19 mouse cellular contexts compared by ENCODE assay signal in genomic region chr17:64624439-64624838, GRCm38 (mm10). TPM values are rescaled to one million over a fixed set of nuclear protein-coding genes. Genes with fewer than 3 reads are reported as not detected.
A peak's percentile ranks its signal among the peaks of the same experiment; 100 is the strongest.
DNase-seq lines count a peak whose midpoint lies in the region; ATAC-seq and TF ChIP-seq lines count a peak whose summit lies in the region.
"Had no signal": no experiment of that assay in that cellular context is flagged by ENCODE, and none has a peak within 500 bp of the region (broad histone marks: within the 10 kb centered on the region; RNA-seq: fewer than 3 reads in every experiment).

No protein-coding gene starts in this region.

- 90% methylated on average over 15 of the region's 15 CpGs for WGBS in heart, embryonic 12.5 days
- WGBS in olfactory bulb, adult 2 months = 96% methylated on average over 15 of the region's 15 CpGs
- 85% methylated on average over 15 of the region's 15 CpGs for WGBS in stomach, postnatal 0 days
- WGBS in liver, embryonic 11.5 days = 89% methylated on average over 15 of the region's 15 CpGs

- H3K9me3 ChIP-seq in heart, embryonic 12.5 days (replicated peaks) = no peaks in the 10 kb centered on the region
- H3K9me3 ChIP-seq in stomach, postnatal 0 days (ENCODE audit: control insufficient read depth, low read length) = no peaks in the 10 kb centered on the region
- no peaks in the 10 kb centered on the region for H3K9me3 ChIP-seq in liver, embryonic 11.5 days (ENCODE audit: control insufficient read depth, low read length)
- H3K9me3 ChIP-seq: embryonic facial prominence, embryonic 10.5 days; embryonic facial prominence, embryonic 12.5 days had no signal

- no peak for TF ChIP-seq CTCF in olfactory bulb, adult 2 months (IDR thresholded peaks at IDR 0.05; ENCODE audit: insufficient read depth, low read depth, low read length)
- no peak for TF ChIP-seq CTCF in stomach, postnatal 0 days (IDR thresholded peaks at IDR 0.05; ENCODE audit: low read depth)

- peaks cover 13% of the 10 kb centered on the region; the same call in 1 of the 2 replicates for H3K36me3 ChIP-seq in heart, embryonic 12.5 days
- peaks cover 7% of the 10 kb centered on the region; the same call in 1 of the 2 replicates for H3K36me3 ChIP-seq in stomach, postnatal 0 days (ENCODE audit: control insufficient read depth, insufficient read depth, low read length)
- peaks cover 10% of the 10 kb centered on the region; the same call in 1 of the 2 replicates for H3K36me3 ChIP-seq in liver, embryonic 11.5 days (ENCODE audit: control insufficient read depth, insufficient read depth, low read length)

- H3K27me3 ChIP-seq in heart, embryonic 12.5 days (replicated peaks) = no peaks in the 10 kb centered on the region
- no peaks in the 10 kb centered on the region for H3K27me3 ChIP-seq in stomach, postnatal 0 days (ENCODE audit: control insufficient read depth, insufficient read depth, low read length)
- H3K27me3 ChIP-seq in liver, embryonic 11.5 days (replicated peaks; ENCODE audit: control insufficient read depth, insufficient read depth, low read length) = no peaks in the 10 kb centered on the region
- H3K27me3 ChIP-seq: embryonic facial prominence, embryonic 12.5 days; Patski had no signal

- peaks cover 13% of the 10 kb centered on the region for H3K4me1 ChIP-seq in heart, embryonic 12.5 days (replicated peaks)
- peaks cover 21% of the 10 kb centered on the region for H3K4me1 ChIP-seq in olfactory bulb, adult 2 months (ENCODE audit: control insufficient read depth, insufficient read depth, low read length)
- H3K4me1 ChIP-seq in stomach, postnatal 0 days (replicated peaks; ENCODE audit: control insufficient read depth, insufficient read depth) = no peaks in the 10 kb centered on the region
- peaks cover 9% of the 10 kb centered on the region; the same call in 1 of the 2 replicates for H3K4me1 ChIP-seq in liver, embryonic 11.5 days (replicated peaks; ENCODE audit: control insufficient read depth, insufficient read depth, low read length)
- H3K4me1 ChIP-seq: embryonic facial prominence, embryonic 12.5 days had no signal

- peak; percentile 17; the same call in 1 of the 2 replicates for TF ChIP-seq POLR2A in olfactory bulb, adult 2 months (IDR thresholded peaks at IDR 0.05; ENCODE audit: insufficient read depth, low read depth, low read length)

- ATAC-seq in heart, embryonic 12.5 days (ENCODE audit: insufficient number of reproducible peaks, low FRiP score) = no peak
- no peak for ATAC-seq in stomach, postnatal 0 days (ENCODE audit: low FRiP score, low TSS enrichment)
- ATAC-seq in liver, embryonic 11.5 days (replicated peaks; ENCODE audit: low FRiP score) = no peak
- ATAC-seq: activated CD4-positive, CD25-positive, alpha-beta regulatory T cell, adult 4 months; forebrain, embryonic 14.5 days; forebrain, postnatal 0 days; Patski had no signal

- H3K4me2 ChIP-seq in heart, embryonic 12.5 days = no peak overlapping the region
- H3K4me2 ChIP-seq in stomach, postnatal 0 days (replicated peaks; ENCODE audit: low read depth) = no peak overlapping the region
- no peak overlapping the region for H3K4me2 ChIP-seq in liver, embryonic 11.5 days
- H3K4me2 ChIP-seq: embryonic facial prominence, embryonic 12.5 days had no signal

- no peak overlapping the region for H3K4me3 ChIP-seq in heart, embryonic 12.5 days
- no peak overlapping the region for H3K4me3 ChIP-seq in olfactory bulb, adult 2 months (ENCODE audit: insufficient read depth, low read depth, low read length)
- no peak overlapping the region for H3K4me3 ChIP-seq in stomach, postnatal 0 days (ENCODE audit: low read depth, low read length)
- no peak overlapping the region for H3K4me3 ChIP-seq in liver, embryonic 11.5 days (ENCODE audit: low read depth, low read length)
- H3K4me3 ChIP-seq: embryonic facial prominence, embryonic 10.5 days; embryonic facial prominence, embryonic 12.5 days had no signal

- peak; percentile 88 for DNase-seq in heart, adult 11 months
- DNase-seq in stomach, postnatal 0 days (ENCODE audit: low spot score) = peak; percentile 8
- DNase-seq in liver, embryonic 11.5 days (ENCODE audit: low spot score) = no peak
- DNase-seq: adrenal gland, adult 8-10 months; adrenal gland, postnatal 14 days; adrenal gland, postnatal 36 days; cerebellum, adult 11-12 months; cerebellum, adult 2 months; cerebellum, adult 9-10 months; cerebellum, postnatal 10 days; cerebellum, postnatal 25 days; forebrain, postnatal 0 days had no signal

- TF ChIP-seq EP300 in stomach, postnatal 0 days (optimal IDR thresholded peaks at IDR 0.05) = no peak

- H3K9ac ChIP-seq in heart, embryonic 12.5 days = no peak overlapping the region
- no peak overlapping the region for H3K9ac ChIP-seq in stomach, postnatal 0 days (ENCODE audit: low read length)
- no peak overlapping the region for H3K9ac ChIP-seq in liver, embryonic 11.5 days (ENCODE audit: low read depth, low read length)
- H3K9ac ChIP-seq: embryonic facial prominence, embryonic 12.5 days; forebrain, postnatal 0 days had no signal

- no peak overlapping the region for H3K27ac ChIP-seq in heart, embryonic 12.5 days (ENCODE audit: poor library complexity, severe bottlenecking)
- no peak overlapping the region for H3K27ac ChIP-seq in olfactory bulb, adult 2 months (ENCODE audit: insufficient read depth, low read depth, low read length)
- H3K27ac ChIP-seq in stomach, postnatal 0 days (replicated peaks) = no peak overlapping the region
- H3K27ac ChIP-seq in liver, embryonic 11.5 days (ENCODE audit: low read depth, low read length) = no peak overlapping the region
- H3K27ac ChIP-seq: embryonic facial prominence, embryonic 10.5 days; embryonic facial prominence, embryonic 12.5 days had no signal

RNA-seq across cellular contexts. Expression of gene Man2a1, which starts 23.9 kb away (rescaled TPM):
- polyA plus RNA-seq in heart, embryonic 12.5 days (2016; fragmentation: Nextera tagmentation; extraction: Ambion mirVana) = 5.3 and 7.2 TPM in 2 replicates
- polyA plus RNA-seq in olfactory bulb, adult 2 months (2012; ENCODE audit: insufficient read depth, insufficient read length, low replicate concordance, missing spikeins) = not detected in 2 replicates
- polyA plus RNA-seq in stomach, postnatal 0 days (2015; fragmentation: Nextera tagmentation; extraction: Ambion mirVana) = 8.2 and 9.3 TPM in 2 replicates
- polyA plus RNA-seq in liver, embryonic 11.5 days (2014; fragmentation: Nextera tagmentation; extraction: Ambion mirVana) = 5.7 and 6.8 TPM in 2 replicates
